Mouse (Mus musculus): ENCODE data around the gene Trmt11. TPM values are rescaled to one million over a fixed set of nuclear protein-coding genes. Genes with fewer than 3 reads are reported as not detected.

Trmt11 gene
- total RNA-seq, 1 experiment = 21.9 TPM

- no peaks in the 10 kb centered on the region for H3K9me3 ChIP-seq (ENCODE audit: control insufficient read depth, insufficient read depth, low read depth, low read length)
- no peak overlapping the region for H3K27ac ChIP-seq (ENCODE audit: insufficient read depth, low read depth, low read length, poor library complexity, severe bottlenecking)
- TF ChIP-seq CHD2 (IDR thresholded peaks at IDR 0.05; ENCODE audit: low read depth, low read length) (no peak), ZC3H11A (IDR thresholded peaks at IDR 0.05; ENCODE audit: borderline replicate concordance, low read depth, low read length) (no peak), MAFK (IDR thresholded peaks at IDR 0.05; ENCODE audit: insufficient read depth, low read depth, low read length) (no peak), ZNF384 (IDR thresholded peaks at IDR 0.05; ENCODE audit: low read depth, low read length) (no peak), HCFC1 (IDR thresholded peaks at IDR 0.05; ENCODE audit: borderline replicate concordance, insufficient read depth, low read length) (no peak)
- H3K36me3 ChIP-seq (ENCODE audit: control insufficient read depth, insufficient read depth, low read length, poor library complexity, severe bottlenecking) = peaks cover 17% of the 10 kb centered on the region
- H3K4me1 ChIP-seq (ENCODE audit: control insufficient read depth in 2 of 2, insufficient read depth in 2 of 2, low read length in 2 of 2, poor library complexity in 1 of 2) = no peaks in the 10 kb centered on the region
- no peak for DNase-seq (ENCODE audit: low read depth, low spot score)
- H3K9ac ChIP-seq (ENCODE audit: insufficient read depth, low read depth, low read length, poor library complexity, severe bottlenecking) = no peak overlapping the region
- no peak overlapping the region for H3K4me3 ChIP-seq (ENCODE audit: insufficient read depth in 1 of 2, low read depth in 1 of 2, low read length in 2 of 2, poor library complexity in 1 of 2, severe bottlenecking in 1 of 2)
- in situ Hi-C loops (cut with MboI; ENCODE audit: low sequenced_read_pairs in 2 of 2, unreplicated experiment in 2 of 2) = no loop called here
These were observed 44.6 kb downstream of the Trmt11 start for GRCm38 (mm10) chr10:30555686-30556578.

GRCm38 (mm10) chr10:30552377-30552776 lies 48.2 kb downstream of the Trmt11 start:
- no peak overlapping the region for H3K4me3 ChIP-seq (ENCODE audit: insufficient read depth in 1 of 2, low read depth in 1 of 2, low read length in 2 of 2, poor library complexity in 1 of 2, severe bottlenecking in 1 of 2)
- no peak for DNase-seq (ENCODE audit: low read depth, low spot score)
- no peak overlapping the region for H3K9ac ChIP-seq (ENCODE audit: insufficient read depth, low read depth, low read length, poor library complexity, severe bottlenecking)
- no peaks in the 10 kb centered on the region for H3K9me3 ChIP-seq (ENCODE audit: control insufficient read depth, insufficient read depth, low read depth, low read length)
- no peak overlapping the region for H3K27ac ChIP-seq (ENCODE audit: insufficient read depth, low read depth, low read length, poor library complexity, severe bottlenecking)
- TF ChIP-seq ZC3H11A (IDR thresholded peaks at IDR 0.05; ENCODE audit: borderline replicate concordance, low read depth, low read length) (no peak), MAFK (IDR thresholded peaks at IDR 0.05; ENCODE audit: insufficient read depth, low read depth, low read length) (no peak)
- peaks cover 27% of the 10 kb centered on the region for H3K36me3 ChIP-seq (ENCODE audit: control insufficient read depth, insufficient read depth, low read length, poor library complexity, severe bottlenecking)
- in situ Hi-C loops (cut with MboI; ENCODE audit: low sequenced_read_pairs in 2 of 2, unreplicated experiment in 2 of 2) = no loop called here
- H3K4me1 ChIP-seq (ENCODE audit: control insufficient read depth in 2 of 2, insufficient read depth in 2 of 2, low read length in 2 of 2, poor library complexity in 1 of 2) = no peaks in the 10 kb centered on the region

GRCm38 (mm10) chr10:30549974-30550373 lies 50.6 kb downstream of the Trmt11 start:
- TF ChIP-seq ZNF384 (IDR thresholded peaks at IDR 0.05; ENCODE audit: low read depth, low read length) = no peak
- TF ChIP-seq ZC3H11A (IDR thresholded peaks at IDR 0.05; ENCODE audit: borderline replicate concordance, low read depth, low read length) = no peak
- no peak for TF ChIP-seq CHD2 (IDR thresholded peaks at IDR 0.05; ENCODE audit: low read depth, low read length)
- TF ChIP-seq HCFC1 (IDR thresholded peaks at IDR 0.05; ENCODE audit: borderline replicate concordance, insufficient read depth, low read length) = no peak
- no peak for TF ChIP-seq MAFK (IDR thresholded peaks at IDR 0.05; ENCODE audit: insufficient read depth, low read depth, low read length)
- no peak for DNase-seq (ENCODE audit: low read depth, low spot score)
- Histone ChIP-seq H3K9me3 (ENCODE audit: control insufficient read depth, insufficient read depth, low read depth, low read length) (no peaks in the 10 kb centered on the region), H3K9ac (ENCODE audit: insufficient read depth, low read depth, low read length, poor library complexity, severe bottlenecking) (no peak overlapping the region), H3K36me3 (ENCODE audit: control insufficient read depth, insufficient read depth, low read length, poor library complexity, severe bottlenecking) (peaks cover 16% of the 10 kb centered on the region), H3K4me3 (ENCODE audit: insufficient read depth in 1 of 2, low read depth in 1 of 2, low read length in 2 of 2, poor library complexity in 1 of 2, severe bottlenecking in 1 of 2) (no peak overlapping the region), H3K4me1 (ENCODE audit: control insufficient read depth in 2 of 2, insufficient read depth in 2 of 2, low read length in 2 of 2, poor library complexity in 1 of 2) (no peaks in the 10 kb centered on the region), H3K27ac (ENCODE audit: insufficient read depth, low read depth, low read length, poor library complexity, severe bottlenecking) (no peak overlapping the region)
- in situ Hi-C loops (cut with MboI; ENCODE audit: low sequenced_read_pairs in 2 of 2, unreplicated experiment in 2 of 2) = no loop called here

GRCm38 (mm10) chr10:30538538-30538815 lies 62.1 kb downstream of the Trmt11 start:
- DNase-seq (ENCODE audit: low read depth, low spot score) = no peak
- in situ Hi-C loops (cut with MboI; ENCODE audit: low sequenced_read_pairs in 2 of 2, unreplicated experiment in 2 of 2) = no loop called here
- no peak overlapping the region for H3K9ac ChIP-seq (ENCODE audit: insufficient read depth, low read depth, low read length, poor library complexity, severe bottlenecking)
- H3K4me1 ChIP-seq (ENCODE audit: control insufficient read depth in 2 of 2, insufficient read depth in 2 of 2, low read length in 2 of 2, poor library complexity in 1 of 2) = no peaks in the 10 kb centered on the region; a peak in 1 of 4 replicates
- no peak for TF ChIP-seq HCFC1 (IDR thresholded peaks at IDR 0.05; ENCODE audit: borderline replicate concordance, insufficient read depth, low read length)
- no peak for TF ChIP-seq ZNF384 (IDR thresholded peaks at IDR 0.05; ENCODE audit: low read depth, low read length)
- no peak for TF ChIP-seq ZC3H11A (IDR thresholded peaks at IDR 0.05; ENCODE audit: borderline replicate concordance, low read depth, low read length)
- TF ChIP-seq CHD2 (IDR thresholded peaks at IDR 0.05; ENCODE audit: low read depth, low read length) = no peak
- no peak for TF ChIP-seq MAFK (IDR thresholded peaks at IDR 0.05; ENCODE audit: insufficient read depth, low read depth, low read length)
- H3K4me3 ChIP-seq (ENCODE audit: insufficient read depth in 1 of 2, low read depth in 1 of 2, low read length in 2 of 2, poor library complexity in 1 of 2, severe bottlenecking in 1 of 2) = no peak overlapping the region
- H3K27ac ChIP-seq (ENCODE audit: insufficient read depth, low read depth, low read length, poor library complexity, severe bottlenecking) = no peak overlapping the region
- H3K36me3 ChIP-seq (ENCODE audit: control insufficient read depth, insufficient read depth, low read length, poor library complexity, severe bottlenecking) = peaks cover 14% of the 10 kb centered on the region
- no peaks in the 10 kb centered on the region for H3K9me3 ChIP-seq (ENCODE audit: control insufficient read depth, insufficient read depth, low read depth, low read length)

All from ES-E14 (cell line).